Mouse (Mus musculus): ENCODE measurements around the gene AW146154. TPM values are rescaled to one million over a fixed set of nuclear protein-coding genes. Genes with fewer than 3 reads are reported as not detected.
"Not testable (repeated sequence)": the region's sequence is repeated elsewhere in the genome, so short reads cannot be mapped to it uniquely, and the experiment has no call there.

The AW146154 gene
- polyA plus RNA-seq (2016; fragmentation: Nextera tagmentation; extraction: Ambion mirVana): 7.7 and 11.3 TPM in 2 replicates

DNA sequence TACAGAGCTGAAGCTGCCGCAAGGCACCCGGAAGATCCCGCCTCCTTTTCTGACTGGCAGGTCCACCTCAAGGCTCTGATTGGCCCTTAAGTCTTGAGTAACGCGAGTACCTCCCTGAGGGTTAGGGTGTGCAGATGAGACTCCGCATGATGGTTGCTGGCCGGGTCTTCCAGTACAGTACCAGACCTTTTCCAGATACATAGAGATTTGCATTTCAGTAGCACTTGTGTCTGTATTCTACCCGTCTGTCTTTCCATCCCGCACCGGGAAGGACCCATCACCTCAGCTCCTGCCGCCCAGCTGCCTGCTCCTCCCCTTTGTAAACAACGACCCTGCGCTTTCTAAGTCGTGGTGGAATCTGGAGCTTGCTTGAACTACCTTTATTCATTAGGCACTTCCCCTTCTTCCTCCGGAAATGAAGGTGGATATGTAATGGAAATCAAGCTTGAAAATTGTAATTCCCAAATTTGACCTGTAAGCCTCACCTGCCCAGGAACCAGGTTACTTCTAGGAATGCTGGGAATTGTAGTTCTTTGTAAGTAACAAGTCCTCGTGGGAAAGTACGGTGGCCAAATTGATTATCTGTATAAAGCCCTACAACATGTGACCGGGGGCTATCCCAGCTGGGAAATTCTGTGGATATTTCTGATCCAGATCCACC, at the start of gene AW146154, which contains the start of gene Gm20449:
AW146154 (minus strand) TSS at position 502 of the 661 bp plus-strand sequence.
Gm20449 (minus strand) TSS at position 29 of the 661 bp plus-strand sequence.
- WGBS: under 1% methylated on average over 18 of the region's 18 CpGs
- peaks cover 14% of the 10 kb centered on the region for H3K36me3 ChIP-seq
- DNase-seq (ENCODE audit: low spot score): peak; percentile 85
- H3K9me3 ChIP-seq: peaks cover 25% of the 10 kb centered on the region
- no peaks in the 10 kb centered on the region for H3K4me1 ChIP-seq (replicated peaks)
- H3K27ac ChIP-seq: peak within 1 kb of the TSS; percentile 83
- H3K4me3 ChIP-seq: peak within 1 kb of the TSS; percentile 63
- H3K27me3 ChIP-seq (ENCODE audit: insufficient read depth, poor library complexity, severe bottlenecking): no peaks in the 10 kb centered on the region

DNA sequence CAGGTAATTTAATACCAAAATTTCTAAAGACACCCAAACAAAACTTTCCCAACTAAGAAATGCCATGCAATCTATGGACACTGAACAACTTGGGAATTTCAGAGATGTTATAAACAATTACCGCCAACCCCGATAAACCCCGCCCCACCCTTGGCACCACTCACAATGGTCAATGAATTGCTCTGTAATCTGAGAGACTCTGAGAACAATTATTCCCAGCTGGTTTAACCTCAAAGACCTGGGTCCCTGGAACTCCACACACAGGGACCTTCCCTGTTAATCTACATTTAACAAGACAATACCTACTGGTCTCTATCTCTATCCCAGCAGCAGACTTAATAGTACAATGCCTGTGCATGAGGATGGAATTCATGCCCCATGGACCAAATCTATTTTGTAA, 13.0 kb upstream of the AW146154 start:
- Histone ChIP-seq H3K27me3 (ENCODE audit: insufficient read depth, poor library complexity, severe bottlenecking) (no peaks in the 10 kb centered on the region), H3K4me1 (replicated peaks) (no peaks in the 10 kb centered on the region), H3K4me3 (no peak overlapping the region), H3K9me3 (peaks cover 15% of the 10 kb centered on the region), H3K27ac (no peak overlapping the region), H3K36me3 (no peaks in the 10 kb centered on the region)
- DNase-seq (ENCODE audit: low spot score): no peak
- WGBS: 89% methylated on average over 3 of the region's 3 CpGs

DNA sequence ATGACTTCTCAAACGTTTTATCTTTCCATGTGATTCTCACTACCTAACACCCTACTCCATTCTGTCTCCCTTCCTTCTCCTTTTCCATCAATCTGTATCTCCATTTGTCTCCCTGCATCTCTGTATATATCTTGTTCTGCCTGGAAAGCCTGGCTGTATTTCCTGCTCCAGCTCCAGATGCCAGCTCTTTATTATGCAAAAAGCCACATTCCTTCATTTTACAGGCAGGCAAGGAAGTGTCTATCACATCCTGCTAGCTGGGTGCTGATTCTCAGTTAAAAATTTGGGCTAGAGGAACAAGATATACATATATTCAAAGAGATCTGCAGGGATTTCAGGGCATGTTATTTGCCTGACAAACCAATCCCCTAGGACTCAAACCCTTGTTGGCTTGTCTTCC, 12.5 kb upstream of the AW146154 start:
- no peak overlapping the region for H3K27ac ChIP-seq
- no peak for DNase-seq (ENCODE audit: low spot score)
- H3K36me3 ChIP-seq: no peaks in the 10 kb centered on the region
- no peaks in the 10 kb centered on the region for H3K4me1 ChIP-seq (replicated peaks)
- H3K4me3 ChIP-seq: no peak overlapping the region
- peaks cover 15% of the 10 kb centered on the region for H3K9me3 ChIP-seq
- 34% methylated on average over 1 of the region's 1 CpGs for WGBS
- no peaks in the 10 kb centered on the region for H3K27me3 ChIP-seq (ENCODE audit: insufficient read depth, poor library complexity, severe bottlenecking)

DNA sequence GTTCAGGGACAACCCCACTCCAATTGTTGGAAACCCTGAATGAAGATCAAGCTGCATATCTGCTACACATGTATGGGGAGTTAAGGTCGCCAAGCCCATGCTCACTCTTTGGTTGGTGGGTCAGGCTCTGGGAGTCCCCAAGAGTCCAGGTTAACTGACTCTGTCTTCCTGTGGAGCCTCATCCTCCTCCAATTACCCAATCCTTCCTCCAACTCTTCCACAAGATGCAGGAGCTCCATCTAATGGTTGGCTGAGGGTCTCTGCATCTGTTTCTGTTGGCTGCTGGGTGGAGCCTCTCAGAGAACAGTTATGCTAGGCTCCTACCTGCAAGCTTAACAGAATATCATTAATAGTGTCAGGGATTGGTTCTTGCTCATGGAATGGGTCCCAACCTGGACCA, 2.7 kb upstream of the AW146154 start:
- 47% methylated on average over 1 of the region's 1 CpGs for WGBS

DNA sequence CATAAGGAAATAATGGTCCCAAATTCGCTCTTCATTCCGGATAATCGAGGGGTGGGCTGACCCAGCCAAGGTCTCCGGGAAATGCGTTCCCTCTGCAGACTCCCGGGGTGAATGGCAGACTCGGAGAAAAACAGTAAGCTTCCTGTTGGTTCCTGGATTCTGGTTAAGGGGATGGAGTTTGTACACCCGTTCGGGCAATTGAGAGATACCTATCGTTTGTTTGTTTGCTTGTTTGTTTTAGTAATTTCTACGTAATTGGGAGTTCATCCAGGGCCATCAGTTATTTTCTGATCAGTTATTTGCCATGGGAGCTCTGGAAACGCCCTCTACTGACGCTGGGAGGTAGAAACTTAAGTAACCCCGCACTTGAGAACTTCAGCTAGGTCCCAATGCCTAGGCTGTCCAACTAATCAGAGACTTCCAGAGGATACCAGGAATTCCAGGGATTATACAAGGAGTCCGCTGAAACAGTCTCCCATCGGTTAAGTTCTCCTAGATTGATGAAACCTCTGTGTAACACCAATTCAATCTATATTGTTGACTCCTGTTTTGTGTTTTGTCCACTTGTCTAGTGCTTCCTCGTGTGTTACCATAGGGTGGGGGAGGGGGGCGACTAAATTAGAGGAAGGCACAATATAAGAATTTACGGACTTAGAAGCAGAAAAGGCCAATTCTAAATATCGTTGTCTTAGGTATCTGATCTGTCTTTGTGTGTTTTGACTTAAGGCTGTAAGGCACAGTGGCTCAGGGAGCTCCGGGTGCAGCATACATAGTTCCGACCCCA, 653 bp upstream of the AW146154 start:
- H3K27ac ChIP-seq: no peak overlapping the region
- H3K4me3 ChIP-seq: peak overlapping the region; percentile 63
- peaks cover 17% of the 10 kb centered on the region; the same call in 1 of the 2 replicates for H3K9me3 ChIP-seq
- H3K36me3 ChIP-seq: peaks cover 5% of the 10 kb centered on the region
- DNase-seq (ENCODE audit: low spot score): peak; percentile 30
- no peaks in the 10 kb centered on the region for H3K27me3 ChIP-seq (ENCODE audit: insufficient read depth, poor library complexity, severe bottlenecking)
- 21% methylated on average over 22 of the region's 22 CpGs for WGBS
- no peaks in the 10 kb centered on the region for H3K4me1 ChIP-seq (replicated peaks)

More for the DNA sequence above, 2.7 kb upstream of the AW146154 start:
- Histone ChIP-seq H3K27ac (no peak overlapping the region), H3K36me3 (no peaks in the 10 kb centered on the region), H3K27me3 (ENCODE audit: insufficient read depth, poor library complexity, severe bottlenecking) (no peaks in the 10 kb centered on the region), H3K4me3 (no peak overlapping the region), H3K4me1 (replicated peaks) (no peaks in the 10 kb centered on the region), H3K9me3 (peaks cover 20% of the 10 kb centered on the region; the same call in 1 of the 2 replicates)
- no peak for DNase-seq (ENCODE audit: low spot score)

DNA sequence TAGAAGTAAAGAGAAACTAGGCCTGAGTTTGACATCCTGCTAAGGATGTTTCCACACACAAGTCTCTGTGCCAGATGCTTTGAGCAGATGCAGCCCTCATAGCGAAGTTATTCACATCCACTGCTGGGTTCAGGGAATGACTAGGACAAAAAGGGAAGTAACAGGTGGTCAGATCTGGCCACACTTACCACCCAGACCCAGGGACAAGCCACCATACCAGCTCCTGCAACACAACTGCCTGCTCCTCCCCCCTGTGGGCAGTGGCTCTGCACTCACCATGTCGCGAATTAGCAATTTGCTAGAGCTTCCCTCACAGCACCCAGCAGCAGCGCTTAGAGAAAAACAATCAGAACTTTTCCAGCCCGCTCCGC, 687 bp downstream of the AW146154 start:
- Histone ChIP-seq H3K9me3 (peaks cover 31% of the 10 kb centered on the region), H3K36me3 (peaks cover 18% of the 10 kb centered on the region), H3K27ac (peak overlapping the region; percentile 83), H3K4me3 (peak overlapping the region; percentile 63)
- under 1% methylated on average over 6 of the region's 6 CpGs for WGBS
- DNase-seq (ENCODE audit: low spot score); H3K27me3 ChIP-seq (ENCODE audit: insufficient read depth, poor library complexity, severe bottlenecking); H3K4me1 ChIP-seq (replicated peaks): not testable (repeated sequence)

DNA sequence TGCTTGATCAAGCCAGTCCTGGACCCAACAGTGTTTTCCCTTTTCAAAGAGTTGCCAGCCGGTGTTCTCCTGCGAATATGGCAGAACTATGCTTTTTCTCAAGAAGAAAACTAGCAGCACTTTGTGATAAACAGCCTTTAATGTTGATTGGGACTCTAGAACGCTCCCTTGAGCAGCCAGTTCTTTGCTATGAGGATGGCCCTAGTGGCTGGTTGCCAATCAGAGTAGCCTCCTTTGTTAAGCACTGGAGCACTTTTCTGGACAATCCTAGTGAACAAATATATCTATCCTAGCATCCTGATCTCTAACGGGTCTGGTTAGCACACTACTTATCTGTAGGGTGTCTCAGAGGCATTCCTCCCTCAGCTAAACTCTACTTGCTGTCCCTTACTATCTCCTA, 1.2 kb downstream of the AW146154 start:
- not testable (repeated sequence) for H3K4me1 ChIP-seq (replicated peaks); DNase-seq (ENCODE audit: low spot score); H3K27me3 ChIP-seq (ENCODE audit: insufficient read depth, poor library complexity, severe bottlenecking); H3K27ac ChIP-seq
- peaks cover 36% of the 10 kb centered on the region for H3K9me3 ChIP-seq
- peaks cover 18% of the 10 kb centered on the region for H3K36me3 ChIP-seq
- WGBS: 79% methylated on average over 4 of the region's 4 CpGs
- H3K4me3 ChIP-seq: peak overlapping the region; percentile 63

DNA sequence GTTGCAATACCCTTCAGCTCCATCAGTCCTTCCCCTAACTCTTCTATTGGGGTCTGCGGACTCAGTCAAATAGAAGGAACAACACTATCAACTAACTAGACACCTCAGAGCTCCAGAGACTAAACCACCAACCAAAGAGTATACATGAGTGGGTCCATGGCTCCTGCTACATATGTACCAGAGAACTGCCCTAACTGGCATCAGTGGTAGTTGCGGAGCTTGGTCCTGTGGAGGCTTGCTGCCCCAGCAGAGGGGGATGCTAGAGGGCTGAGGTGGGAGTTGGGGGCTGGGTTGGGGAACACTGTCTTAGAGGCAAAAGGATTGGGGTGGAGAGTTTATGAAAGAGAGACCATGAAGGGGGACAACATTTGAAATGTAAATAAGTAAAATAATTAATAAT, 1.8 kb downstream of the AW146154 start:
- WGBS: 98% methylated on average over 2 of the region's 2 CpGs

DNA sequence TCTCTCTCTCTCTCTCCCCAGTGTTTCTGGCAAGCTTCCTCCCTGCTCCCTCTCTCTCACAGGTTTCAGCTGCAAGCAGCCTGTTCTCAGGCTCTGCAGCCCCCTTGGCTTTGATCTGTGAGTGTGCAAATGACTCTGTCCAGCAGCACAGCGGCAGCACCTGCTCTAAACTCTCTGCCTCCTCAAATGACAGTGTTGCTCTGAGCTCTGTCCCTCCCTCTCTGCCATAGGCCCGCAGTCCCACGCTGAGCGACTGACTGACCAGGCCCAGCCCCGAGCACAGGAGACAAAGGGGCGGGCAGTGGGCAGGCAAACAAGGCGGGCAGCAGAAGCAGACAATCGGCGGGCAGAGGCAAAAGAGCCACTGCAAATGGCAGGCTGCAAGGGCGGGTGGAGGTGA, 47.8 kb downstream of the AW146154 start:
- Histone ChIP-seq H3K9me3 (peaks cover 14% of the 10 kb centered on the region), H3K27me3 (ENCODE audit: insufficient read depth, poor library complexity, severe bottlenecking) (no peaks in the 10 kb centered on the region), H3K4me1 (replicated peaks) (no peaks in the 10 kb centered on the region), H3K4me3 (peak overlapping the region; percentile 32), H3K36me3 (no peaks in the 10 kb centered on the region), H3K27ac (0 out of 2 replicates have a peak overlapping the region, but pooled peaks have one; percentile 56)
- peak; percentile 24 for DNase-seq (ENCODE audit: low spot score)
- 11% methylated on average over 10 of the region's 10 CpGs for WGBS

More for the DNA sequence above, 1.8 kb downstream of the AW146154 start:
- H3K27me3 ChIP-seq (ENCODE audit: insufficient read depth, poor library complexity, severe bottlenecking): no peaks in the 10 kb centered on the region
- H3K9me3 ChIP-seq: peaks cover 40% of the 10 kb centered on the region
- no peak for DNase-seq (ENCODE audit: low spot score)
- H3K4me1 ChIP-seq (replicated peaks): no peaks in the 10 kb centered on the region
- no peak overlapping the region for H3K27ac ChIP-seq
- peaks cover 18% of the 10 kb centered on the region for H3K36me3 ChIP-seq
- H3K4me3 ChIP-seq: no peak overlapping the region

DNA sequence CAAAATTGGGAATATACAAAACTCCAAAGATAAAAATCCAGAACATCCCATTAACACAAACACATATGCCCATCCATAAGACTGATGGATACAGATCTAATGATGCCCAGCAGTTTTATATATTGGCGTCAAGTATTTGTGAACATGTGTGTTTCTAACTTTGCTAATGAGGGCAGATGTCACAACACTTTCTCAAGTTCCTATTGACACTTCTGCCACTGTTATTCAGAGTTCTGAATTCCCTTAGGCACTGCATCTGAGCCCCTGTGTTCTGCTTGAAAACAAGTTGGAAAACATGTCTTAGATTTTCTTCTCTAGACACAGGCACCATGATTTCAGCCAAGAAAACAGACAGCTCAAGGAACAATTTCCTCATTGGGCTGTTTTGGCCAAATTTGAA, 51.1 kb downstream of the AW146154 start, which contains the start of gene Vmn2r57:
Vmn2r57 (minus strand) TSS at position 101 of the 400 bp plus-strand sequence.
- H3K36me3 ChIP-seq; H3K4me1 ChIP-seq (replicated peaks); H3K27me3 ChIP-seq (ENCODE audit: insufficient read depth, poor library complexity, severe bottlenecking); H3K27ac ChIP-seq; DNase-seq (ENCODE audit: low spot score); H3K4me3 ChIP-seq; H3K9me3 ChIP-seq: not testable (repeated sequence)
- WGBS: 77% methylated on average over 1 of the region's 1 CpGs

Other genes starting within 250 kb of the AW146154 start
- gene AI987944, start 106.5 kb downstream of the AW146154 start, polyA plus RNA-seq (2016; fragmentation: Nextera tagmentation; extraction: Ambion mirVana): 8.6 and 12.2 TPM in 2 replicates
- gene Vmn2r57, start 51.2 kb downstream of the AW146154 start, polyA plus RNA-seq (2016; fragmentation: Nextera tagmentation; extraction: Ambion mirVana): 0.15 and 0.17 TPM in 2 replicates
- 0.05 TPM in 1 of 2 replicates, not detected in the other for gene Gm20449, start 473 bp downstream of the AW146154 start, polyA plus RNA-seq (2016; fragmentation: Nextera tagmentation; extraction: Ambion mirVana)
- gene Gm6871, start 73.8 kb upstream of the AW146154 start, polyA plus RNA-seq (2016; fragmentation: Nextera tagmentation; extraction: Ambion mirVana): not detected in 2 replicates
- 10.2 and 13.8 TPM in 2 replicates for gene 2610021A01Rik, start 99.3 kb upstream of the AW146154 start, polyA plus RNA-seq (2016; fragmentation: Nextera tagmentation; extraction: Ambion mirVana)
- gene Zfp788, start 133.3 kb upstream of the AW146154 start, polyA plus RNA-seq (2016; fragmentation: Nextera tagmentation; extraction: Ambion mirVana): 9.7 and 13.8 TPM in 2 replicates

Data from hindbrain, embryonic 10.5 days (tissue).